Mouse (Mus musculus): ENCODE results near the gene Adgrf3.
A peak's percentile ranks its signal among the peaks of the same experiment; 100 is the strongest.

The Adgrf3 gene

GRCm38 (mm10) chr5:30202221-30202620, 3.3 kb downstream of the Adgrf3 start:
- no peak for DNase-seq (ENCODE audit: extremely low spot score, low spot score)

- no peak for DNase-seq (ENCODE audit: extremely low spot score, low spot score)
These were observed 4.0 kb downstream of the Adgrf3 start for GRCm38 (mm10) chr5:30201521-30201920.

GRCm38 (mm10) chr5:30198257-30198656, 7.3 kb downstream of the Adgrf3 start:
- DNase-seq (ENCODE audit: extremely low spot score, low spot score): no peak

GRCm38 (mm10) chr5:30195340-30195739, 10.2 kb downstream of the Adgrf3 start:
- no peak for DNase-seq (ENCODE audit: extremely low spot score, low spot score)

GRCm38 (mm10) chr5:30192452-30192851, 13.1 kb downstream of the Adgrf3 start:
- DNase-seq (ENCODE audit: extremely low spot score, low spot score): no peak

- DNase-seq (ENCODE audit: extremely low spot score, low spot score): no peak
These were observed 17.6 kb downstream of the Adgrf3 start for GRCm38 (mm10) chr5:30187687-30188485.

GRCm38 (mm10) chr5:30175811-30176210, 29.7 kb downstream of the Adgrf3 start:
- DNase-seq (ENCODE audit: extremely low spot score, low spot score): no peak

- DNase-seq (ENCODE audit: extremely low spot score, low spot score): no peak
These were observed 32.4 kb downstream of the Adgrf3 start for GRCm38 (mm10) chr5:30172931-30173692.

- DNase-seq (ENCODE audit: extremely low spot score, low spot score): peak; percentile 16
These were observed 33.4 kb downstream of the Adgrf3 start for GRCm38 (mm10) chr5:30172115-30172514.

- DNase-seq (ENCODE audit: extremely low spot score, low spot score): no peak
These were observed 35.1 kb downstream of the Adgrf3 start for GRCm38 (mm10) chr5:30170303-30170940.

GRCm38 (mm10) chr5:30165234-30165946, 40.1 kb downstream of the Adgrf3 start:
- no peak for DNase-seq (ENCODE audit: extremely low spot score, low spot score)

GRCm38 (mm10) chr5:30162339-30162738, 43.2 kb downstream of the Adgrf3 start:
- no peak for DNase-seq (ENCODE audit: extremely low spot score, low spot score)

GRCm38 (mm10) chr5:30161836-30162235, 43.7 kb downstream of the Adgrf3 start:
- DNase-seq (ENCODE audit: extremely low spot score, low spot score): no peak

GRCm38 (mm10) chr5:30159601-30160000, 45.9 kb downstream of the Adgrf3 start:
- no peak for DNase-seq (ENCODE audit: extremely low spot score, low spot score)

GRCm38 (mm10) chr5:30155821-30156629, 49.5 kb downstream of the Adgrf3 start:
- DNase-seq (ENCODE audit: extremely low spot score, low spot score): no peak

- DNase-seq (ENCODE audit: extremely low spot score, low spot score): no peak
These were observed 50.1 kb downstream of the Adgrf3 start for GRCm38 (mm10) chr5:30155395-30155792.

GRCm38 (mm10) chr5:30154474-30155394, 50.8 kb downstream of the Adgrf3 start, which contains the start of the genes Hadha and Hadhb:
Gene Hadha (minus strand): TSS chr5:30155162.
Gene Hadhb (plus strand): TSS chr5:30155248.
- peak; percentile 93 for DNase-seq (ENCODE audit: extremely low spot score, low spot score)

GRCm38 (mm10) chr5:30154013-30154412, 51.5 kb downstream of the Adgrf3 start:
- DNase-seq (ENCODE audit: extremely low spot score, low spot score): no peak

GRCm38 (mm10) chr5:30153222-30153621, 52.3 kb downstream of the Adgrf3 start:
- no peak for DNase-seq (ENCODE audit: extremely low spot score, low spot score)
